Mouse (Mus musculus) intestine, embryonic 15.5 days (tissue): ENCODE results near the gene Cd59b. TPM values are rescaled to one million over a fixed set of nuclear protein-coding genes. Genes with fewer than 3 reads are reported as not detected.

Experiments
- polyA plus RNA-seq: library from polyadenylated mRNA; unstranded; fragments of >200 nt; fragmentation: Nextera tagmentation; extraction: Ambion mirVana; gene quantifications from 2 replicates; pipeline ENCODE4 v1.2.1, GENCODE M21; 2015

The Cd59b gene
- polyA plus RNA-seq, 1 experiment from 2014 or later: 5.9 TPM

Other genes with a start within 250 kb of the Cd59b start
- gene Lmo2, start 111.9 kb upstream of the Cd59b start, polyA plus RNA-seq: 18.2 and 23.5 TPM in 2 replicates
- gene Fbxo3, start 42.1 kb upstream of the Cd59b start, polyA plus RNA-seq: 50.9 and 51.6 TPM in 2 replicates
- gene 4931422A03Rik, start 41.5 kb upstream of the Cd59b start, polyA plus RNA-seq: 1.4 and 1.9 TPM in 2 replicates
- 0.09 TPM in 1 of 2 replicates, not detected in the other for gene Gm10912, start 4.0 kb upstream of the Cd59b start, polyA plus RNA-seq
- not detected in 2 replicates for gene Gm10799, start 1.3 kb upstream of the Cd59b start, polyA plus RNA-seq
- 30.5 and 30.6 TPM in 2 replicates for gene Cd59a, start 26.0 kb downstream of the Cd59b start, polyA plus RNA-seq
- 0.24 TPM in 1 of 2 replicates, not detected in the other for gene A930018P22Rik, start 52.9 kb downstream of the Cd59b start, polyA plus RNA-seq